Mouse (Mus musculus) large intestine, adult 2 months (tissue): Measurements from ENCODE around the gene Csnk2a1. TPM values are rescaled to one million over a fixed set of nuclear protein-coding genes. Genes with fewer than 3 reads are reported as not detected.
"Not testable (repeated sequence)": the region's sequence is repeated elsewhere in the genome, so short reads cannot be mapped to it uniquely, and the experiment has no call there.

ENCODE experiments used
- DNase-seq: peaks from one replicate; pipeline ENCODE4 v3.0.0-alpha.2; 2012; ENCODE audit warnings: low read depth, low spot score
- WGBS: fragments of 180-500 bp; shearing (Covaris S2); methylation state at CpG from one replicate; pipeline ENCODE4 v1.1.7; 2018; 5-methylcytosine and 5-hydroxymethylcytosine counted together
- polyA plus RNA-seq: library from polyadenylated mRNA; depleted of rRNA; stranded (reverse); fragments of >200 nt; gene quantifications from 2 replicates; pipeline ENCODE4 v1.2.3, GENCODE M21; 2012; rRNA removed

Csnk2a1 gene
- 30.2 and 33.6 TPM in 2 replicates for polyA plus RNA-seq

DNA sequence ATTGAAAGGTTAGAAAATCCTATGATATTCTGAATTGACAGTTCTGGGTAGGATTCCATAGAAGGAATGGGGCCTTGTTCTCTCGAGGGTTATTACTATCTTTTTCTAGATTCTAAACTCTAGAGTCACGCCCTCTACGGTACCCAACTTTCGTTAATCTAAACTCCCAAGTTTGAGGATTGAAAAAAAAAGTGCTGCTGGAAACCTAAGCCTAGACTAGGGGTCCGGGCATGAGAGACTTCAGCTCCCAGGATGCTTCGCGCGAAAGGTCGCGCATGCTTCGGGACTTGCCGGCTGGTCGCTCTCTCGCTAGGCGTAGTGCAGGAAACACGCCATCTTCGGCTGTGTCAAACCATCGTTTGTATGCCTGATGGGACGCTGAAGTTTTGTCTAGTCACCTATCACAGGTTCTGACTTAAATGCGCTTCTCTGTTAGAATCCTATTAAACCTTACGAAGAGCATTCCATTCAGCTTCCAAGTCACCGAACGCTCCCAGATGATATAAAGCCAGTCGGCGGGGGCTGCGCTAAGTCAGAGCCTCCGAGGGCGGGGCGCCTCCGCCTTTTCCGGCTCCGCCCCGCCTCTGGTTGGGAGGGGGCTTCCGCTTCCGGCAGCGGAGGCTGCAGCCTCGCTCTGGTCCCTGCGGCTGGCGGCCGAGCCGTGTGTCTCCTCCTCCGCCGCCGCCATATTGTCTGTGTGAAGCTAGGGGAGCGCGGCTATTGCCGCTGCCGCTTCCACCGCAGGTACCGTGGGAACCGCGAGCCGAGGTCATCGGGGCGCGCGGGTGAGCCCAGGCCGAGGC lies at the start of gene Csnk2a1:
Gene Csnk2a1 (plus strand): TSS at position 592 of the 803 bp plus-strand sequence.
- DNase-seq: peak; percentile 79
- WGBS: under 1% methylated on average over 58 of the region's 58 CpGs

DNA sequence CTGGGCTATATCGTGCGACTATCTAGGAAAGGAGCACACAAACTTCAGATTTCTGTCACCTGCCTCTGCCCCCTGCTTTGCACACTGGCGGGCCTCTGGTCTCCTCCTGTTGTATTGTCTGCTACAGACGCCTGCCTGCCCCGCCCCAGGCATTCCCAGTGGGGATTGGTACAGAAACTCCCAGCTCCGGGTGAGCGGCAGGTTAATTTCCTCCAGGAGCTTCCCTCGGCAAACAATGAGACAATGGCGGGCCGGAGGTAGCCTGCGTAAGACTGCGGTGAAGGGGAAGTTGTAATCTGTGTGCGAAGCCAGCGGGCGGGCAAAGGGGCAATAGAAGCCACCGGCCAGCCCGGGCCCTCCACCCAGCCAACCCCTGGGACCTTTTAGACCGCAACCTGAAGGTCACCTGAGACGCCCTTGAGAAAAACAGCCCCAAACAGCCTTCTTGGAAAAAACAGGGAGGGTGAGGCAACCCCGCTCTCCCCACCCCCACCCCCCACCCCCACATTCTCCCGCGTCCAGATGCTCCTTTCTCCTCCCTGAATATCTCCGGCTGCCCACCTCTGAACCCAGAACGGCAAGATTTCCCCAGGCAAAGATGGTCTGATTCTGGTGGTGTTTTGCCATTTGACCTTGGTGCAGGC lies 49.4 kb upstream of the Csnk2a1 start:
- 14% methylated on average over 23 of the region's 24 CpGs for WGBS
- peak; percentile 22 for DNase-seq

DNA sequence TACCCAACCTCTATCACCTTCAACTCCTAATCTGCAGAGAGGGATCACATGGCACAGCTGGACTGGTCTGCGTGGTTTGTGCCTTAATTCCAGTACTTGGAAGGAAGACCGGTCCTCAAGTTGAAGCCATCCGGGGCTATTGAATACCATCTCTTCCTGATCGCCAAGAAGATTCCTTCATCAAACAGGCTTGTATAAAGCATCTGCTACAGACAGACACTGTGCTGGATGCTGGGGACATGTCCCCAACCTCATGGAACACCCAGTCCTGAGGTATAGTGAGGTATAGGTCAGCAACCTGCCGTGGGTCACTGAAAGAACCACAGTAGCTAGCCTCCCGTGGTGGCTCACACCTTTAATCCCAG lies 48.9 kb upstream of the Csnk2a1 start:
- no peak for DNase-seq
- WGBS: 86% methylated on average over 6 of the region's 6 CpGs

DNA sequence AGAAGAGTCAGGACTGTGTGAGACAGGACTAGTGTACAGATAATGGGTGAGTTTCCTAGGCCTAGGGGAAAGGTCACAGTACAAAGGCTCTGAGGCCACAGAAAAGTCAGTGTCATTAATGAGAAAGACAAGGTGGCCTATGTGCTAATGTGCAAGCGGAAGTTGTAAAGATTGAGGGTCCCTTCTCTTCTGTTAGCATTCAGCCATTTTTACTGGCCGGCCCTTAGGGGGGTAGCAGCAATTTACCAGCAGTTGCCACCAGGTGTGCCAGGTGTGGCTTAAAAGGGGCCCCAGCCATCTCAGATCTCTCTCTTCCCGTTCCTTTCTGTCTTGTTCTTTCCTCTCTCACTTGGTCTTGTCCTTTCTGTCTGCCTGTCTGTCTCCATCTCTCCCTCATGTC lies 48.3 kb upstream of the Csnk2a1 start:
- no peak for DNase-seq
- WGBS: 91% methylated on average over 3 of the region's 3 CpGs

DNA sequence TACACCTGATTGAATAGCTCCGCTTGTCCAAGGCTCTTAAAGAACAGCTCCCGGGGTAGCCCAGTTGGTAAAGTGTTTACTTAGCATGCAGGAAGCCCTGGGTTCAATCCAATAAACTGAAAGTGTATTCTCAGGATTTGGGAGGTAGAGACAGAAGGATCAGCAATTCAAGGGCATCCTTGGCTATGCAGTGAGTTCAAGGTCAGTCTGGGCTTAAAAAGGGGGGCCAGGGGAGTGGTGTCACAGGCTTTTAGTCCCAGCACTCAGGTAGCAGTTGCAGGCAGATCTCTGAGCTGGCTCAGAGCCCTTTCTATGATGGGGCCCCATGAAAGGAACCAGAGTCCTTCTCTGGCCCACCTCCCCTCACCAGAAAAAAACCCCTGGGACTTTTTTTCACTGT lies 47.3 kb upstream of the Csnk2a1 start:
- 53% methylated on average over 2 of the region's 2 CpGs for WGBS
- DNase-seq: no peak

DNA sequence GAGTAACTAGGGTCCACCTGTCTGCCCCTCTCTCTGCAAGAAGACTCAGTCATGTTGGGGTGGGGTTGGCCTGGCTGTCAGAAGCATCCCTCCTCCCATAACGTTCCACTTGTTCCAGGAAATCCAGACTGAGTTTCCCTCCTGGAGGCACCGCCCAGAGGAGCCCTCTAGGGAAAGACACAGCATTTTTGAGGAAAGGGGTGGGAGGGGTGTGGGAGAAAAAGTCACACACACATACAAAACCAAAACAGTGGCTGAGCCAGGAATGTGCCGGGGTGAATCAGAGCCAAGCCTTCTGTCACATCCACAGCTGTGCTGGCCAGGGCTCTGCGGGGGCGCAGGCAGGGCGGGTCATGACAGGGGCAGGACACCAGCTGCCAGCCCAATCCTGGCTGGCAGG lies 46.3 kb upstream of the Csnk2a1 start:
- DNase-seq: no peak
- WGBS: 35% methylated on average over 6 of the region's 6 CpGs

DNA sequence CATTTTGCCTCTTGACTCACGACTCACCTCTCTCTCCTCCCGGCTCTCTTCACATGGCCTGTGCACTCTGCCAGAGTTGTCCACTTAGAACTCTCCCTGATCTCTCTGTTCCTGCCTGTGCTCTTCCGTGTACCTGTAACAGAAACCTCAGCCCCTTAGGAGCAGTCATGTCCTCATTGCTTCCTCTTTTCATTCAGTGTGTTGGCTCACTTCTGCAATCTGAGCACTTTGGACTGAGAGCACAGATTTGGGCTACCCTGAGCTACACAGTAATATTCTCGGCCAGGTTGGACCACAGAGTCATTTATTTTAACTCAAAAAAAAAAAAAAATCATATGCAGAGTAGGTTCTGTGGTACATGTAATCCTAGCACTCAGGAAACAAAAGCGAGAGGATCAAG lies 39.5 kb upstream of the Csnk2a1 start:
- no peak for DNase-seq
- 73% methylated on average over 5 of the region's 5 CpGs for WGBS

DNA sequence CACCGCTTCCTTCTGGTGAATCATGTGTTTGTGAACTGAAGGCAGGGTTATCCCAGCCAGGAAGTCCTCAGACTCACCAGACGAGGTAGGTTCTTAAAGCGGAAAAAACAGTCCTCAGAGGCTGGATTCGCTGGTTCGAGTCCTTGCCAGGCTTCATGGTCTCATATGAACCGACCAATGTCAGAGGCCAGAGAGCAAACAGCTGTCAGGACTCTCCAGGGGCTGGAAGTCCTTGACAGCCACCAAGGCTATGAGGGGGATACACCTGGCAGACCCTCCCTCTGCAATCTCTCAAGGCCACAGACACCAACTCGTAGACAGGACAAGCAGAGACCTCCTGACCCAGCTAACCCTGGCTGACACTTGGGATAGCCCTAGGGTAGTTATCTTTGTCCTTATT lies 37.4 kb upstream of the Csnk2a1 start:
- no peak for DNase-seq
- 42% methylated on average over 7 of the region's 7 CpGs for WGBS

DNA sequence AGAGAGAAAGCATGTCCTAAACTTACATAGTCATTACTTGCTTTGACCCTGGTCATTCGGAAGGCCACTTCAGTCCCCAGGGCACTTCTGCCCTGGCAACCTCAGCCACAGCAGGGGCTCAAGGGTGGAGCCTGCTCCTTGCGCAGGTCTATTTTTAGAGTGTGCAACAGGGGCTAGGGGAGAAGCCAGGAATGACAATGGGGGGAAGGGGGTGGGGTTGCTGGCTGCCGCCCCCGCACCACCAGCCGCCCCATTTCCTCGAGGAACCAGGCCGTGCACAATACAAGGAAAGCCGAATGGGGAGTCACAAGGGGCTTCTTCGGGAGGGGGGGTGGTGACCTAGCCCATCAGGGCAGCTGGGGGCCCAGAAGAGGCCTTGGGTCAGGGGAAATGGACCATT lies 37.0 kb upstream of the Csnk2a1 start:
- WGBS: 74% methylated on average over 9 of the region's 9 CpGs
- no peak for DNase-seq

DNA sequence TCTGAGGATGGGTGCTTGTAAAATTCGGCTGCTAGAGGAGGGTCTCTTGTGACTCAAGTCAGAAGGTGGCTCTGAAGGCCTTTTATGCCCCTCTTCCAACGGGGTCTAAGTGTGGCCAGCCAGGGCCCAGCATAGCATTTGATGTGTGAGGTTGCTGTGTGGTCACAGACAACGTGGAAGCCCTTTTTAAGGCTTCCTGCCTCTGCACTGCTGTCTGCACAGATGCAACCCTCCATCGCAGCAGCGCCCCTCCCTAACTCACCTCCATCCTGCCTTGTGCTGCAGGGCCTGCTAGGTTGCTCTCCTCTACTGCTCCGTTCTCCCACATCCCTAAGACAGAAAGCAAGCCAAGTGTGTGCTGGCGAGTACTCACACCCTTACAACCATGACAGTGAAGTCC lies 36.5 kb upstream of the Csnk2a1 start:
- no peak for DNase-seq
- WGBS: 66% methylated on average over 7 of the region's 7 CpGs

DNA sequence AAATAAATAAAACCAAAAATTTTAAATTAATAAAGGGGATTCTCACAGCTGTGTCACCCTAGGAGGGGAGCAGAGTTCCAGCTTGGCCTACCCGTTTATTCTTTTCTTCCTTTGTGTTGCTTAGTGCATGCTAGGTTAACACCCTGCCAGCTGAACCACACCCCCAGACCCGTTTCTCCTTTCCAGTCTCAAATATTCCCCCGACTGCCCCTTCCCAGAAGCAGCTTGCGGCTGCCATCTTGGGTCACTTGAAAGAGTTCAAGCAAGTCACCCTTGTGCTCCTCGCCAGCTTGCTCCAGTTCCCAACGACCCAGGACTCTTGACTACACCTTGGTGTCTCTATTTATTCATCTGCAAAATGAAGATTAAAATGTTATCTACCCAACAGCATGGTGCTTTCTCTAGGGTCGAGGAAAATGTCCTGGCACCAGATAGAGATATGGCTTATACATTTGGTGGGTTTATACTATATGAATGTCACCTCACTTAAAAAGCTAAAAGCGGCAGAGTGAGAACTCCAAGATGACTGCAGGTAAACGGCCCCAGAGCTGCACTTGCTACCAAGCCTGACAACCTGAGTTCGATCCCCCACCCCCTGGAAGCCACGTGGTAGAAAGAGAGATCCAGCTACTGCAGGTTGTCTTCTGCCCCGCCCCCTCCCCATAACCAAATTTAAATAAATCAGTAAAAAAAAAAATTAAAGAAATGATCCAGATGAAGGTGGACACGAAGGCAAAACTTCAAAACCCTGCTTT lies 33.9 kb upstream of the Csnk2a1 start:
- WGBS: 73% methylated on average over 13 of the region's 13 CpGs
- no peak for DNase-seq

DNA sequence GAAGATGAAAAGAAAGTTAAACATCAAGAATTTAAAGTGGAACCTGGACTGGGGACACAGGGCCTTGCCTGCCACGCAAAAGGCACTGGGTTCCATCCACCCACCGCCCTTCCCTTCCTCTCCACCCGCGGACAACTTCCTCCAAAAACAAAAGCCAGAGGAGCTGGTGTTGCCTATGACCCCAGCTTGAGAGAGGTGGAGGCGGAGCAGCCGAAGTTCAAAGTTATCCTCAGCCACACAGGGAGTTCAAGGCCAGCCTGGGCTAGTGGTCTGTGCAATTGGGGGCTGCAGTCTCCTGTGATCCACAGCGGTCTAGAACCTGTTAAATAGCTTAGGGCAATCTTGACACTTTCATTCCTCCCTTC lies 33.3 kb upstream of the Csnk2a1 start:
- DNase-seq: no peak
- whole genome bisulfite sequencing: 64% methylated on average over 7 of the region's 7 CpGs

DNA sequence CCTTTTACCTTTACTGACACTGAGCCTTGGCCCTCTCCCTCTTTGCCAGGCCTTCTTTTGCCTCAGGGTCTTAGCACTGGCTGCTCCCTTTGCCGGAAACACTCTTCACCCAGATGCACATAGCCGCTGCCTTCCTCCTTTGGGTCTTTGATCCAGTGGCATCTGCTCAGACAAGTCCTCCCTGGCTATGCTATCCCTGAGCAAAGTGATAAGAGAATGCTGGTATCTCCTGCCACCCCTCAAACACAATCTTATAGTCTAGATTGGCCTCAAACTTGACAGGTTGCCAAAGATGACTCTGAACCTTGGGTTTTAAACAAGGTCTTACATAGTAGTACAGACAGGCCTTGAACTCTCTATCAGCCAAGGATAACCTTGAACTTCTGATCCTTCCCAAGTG lies 32.1 kb upstream of the Csnk2a1 start:
- 96% methylated on average over 2 of the region's 2 CpGs for WGBS
- DNase-seq: no peak

DNA sequence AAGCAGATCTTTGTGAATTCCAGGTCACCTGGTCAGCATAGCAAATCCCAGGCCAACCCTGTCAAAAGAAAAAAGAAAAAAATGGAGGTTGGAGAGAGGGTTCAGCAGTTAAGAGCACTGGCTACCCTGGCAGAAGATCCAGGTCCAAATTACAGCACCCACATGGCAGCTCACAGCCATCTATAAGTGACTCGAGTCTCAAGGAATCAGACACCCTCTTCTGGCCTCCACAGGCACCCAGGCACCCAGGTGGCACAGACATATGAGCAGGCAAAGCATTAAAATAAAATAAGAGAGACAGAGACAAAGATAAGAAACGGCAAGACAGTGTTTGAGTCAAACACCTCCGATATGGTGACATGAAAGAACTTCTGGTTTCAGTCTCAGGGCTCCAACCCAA lies 29.7 kb upstream of the Csnk2a1 start:
- 25% methylated on average over 3 of the region's 3 CpGs for WGBS
- DNase-seq: no peak

DNA sequence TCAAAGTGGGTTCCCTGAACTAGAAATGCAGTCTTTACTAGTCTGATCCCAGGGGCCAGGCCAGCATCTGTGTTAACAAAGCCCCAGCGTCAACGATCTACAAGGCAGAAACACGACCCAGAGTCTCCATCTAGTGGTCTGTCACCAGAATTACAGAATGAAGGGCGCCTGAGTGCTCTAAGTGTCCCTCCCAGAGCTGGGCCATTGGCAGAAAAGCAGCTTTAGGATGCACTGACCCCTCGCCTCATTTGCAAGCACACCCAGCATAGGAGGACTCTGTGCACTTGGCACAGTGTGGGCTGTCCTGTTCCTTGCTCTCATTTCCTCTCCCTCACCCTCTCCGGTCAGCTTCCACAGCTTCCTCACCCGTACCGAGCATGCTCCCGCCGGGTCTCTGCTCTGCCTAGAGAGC lies 29.3 kb upstream of the Csnk2a1 start:
- peak; percentile 50 for DNase-seq
- WGBS: 47% methylated on average over 10 of the region's 10 CpGs

DNA sequence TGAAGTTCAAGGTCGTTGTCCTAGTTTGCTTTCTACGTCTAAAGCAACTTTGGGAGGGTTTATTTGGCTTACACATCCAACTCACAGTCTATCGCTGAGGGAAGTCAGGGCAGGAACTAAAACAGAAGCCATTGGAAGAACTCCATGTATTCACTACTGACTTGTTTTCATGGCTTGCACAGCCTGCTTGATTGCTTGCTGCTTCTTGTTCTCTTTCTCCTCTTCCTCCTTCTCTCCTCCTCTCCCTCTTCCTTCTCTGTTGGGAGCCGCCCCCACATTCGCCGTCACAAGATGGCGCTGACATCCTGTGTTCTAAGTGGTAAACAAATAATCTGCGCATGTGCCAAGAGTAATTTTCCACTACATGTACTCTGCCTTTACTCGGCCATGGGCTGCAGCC lies 20.5 kb upstream of the Csnk2a1 start:
- WGBS: 81% methylated on average over 7 of the region's 9 CpGs

DNA sequence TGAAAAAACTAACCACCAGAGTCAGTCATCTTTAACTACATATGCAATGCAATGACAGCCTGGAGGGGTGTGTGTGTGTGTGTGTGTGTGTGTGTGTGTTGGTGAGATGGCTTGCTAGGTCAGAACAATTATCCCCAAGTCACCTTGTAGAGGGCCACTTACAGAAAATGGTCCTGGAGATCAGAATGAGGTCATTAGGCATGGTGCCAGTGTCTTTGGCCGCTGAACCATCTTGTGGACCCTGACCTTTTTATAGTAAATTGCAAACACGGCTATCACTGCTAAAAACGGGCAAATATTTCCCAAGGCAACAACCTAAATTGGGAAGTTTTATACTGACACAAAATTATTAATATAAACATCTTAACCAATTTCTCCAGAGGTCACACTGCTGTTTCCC lies 14.8 kb upstream of the Csnk2a1 start:
- 39% methylated on average over 3 of the region's 3 CpGs for WGBS
- no peak for DNase-seq

More for the DNA sequence above, 20.5 kb upstream of the Csnk2a1 start:
- not testable (repeated sequence) for DNase-seq

DNA sequence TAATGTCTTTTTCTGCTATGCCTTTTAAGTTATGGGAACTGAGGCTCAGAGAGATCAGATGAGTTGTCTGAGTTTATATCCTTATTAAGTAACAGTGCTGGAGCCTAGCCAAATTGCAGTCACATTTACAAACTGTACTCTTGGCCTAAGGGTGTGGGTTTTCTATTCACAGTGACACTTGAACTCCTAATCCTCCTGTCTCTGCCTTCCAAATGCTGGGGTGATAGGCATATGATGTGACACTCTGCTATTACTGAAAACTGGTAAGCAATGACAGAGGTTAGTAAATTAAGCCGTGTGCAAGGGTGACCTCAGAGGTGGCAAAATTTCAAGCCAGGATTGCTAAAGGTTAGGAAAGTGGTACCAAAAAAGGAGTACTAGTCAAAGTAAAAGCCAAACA lies 9.7 kb upstream of the Csnk2a1 start:
- DNase-seq: peak; percentile 51
- 45% methylated on average over 1 of the region's 1 CpGs for WGBS

DNA sequence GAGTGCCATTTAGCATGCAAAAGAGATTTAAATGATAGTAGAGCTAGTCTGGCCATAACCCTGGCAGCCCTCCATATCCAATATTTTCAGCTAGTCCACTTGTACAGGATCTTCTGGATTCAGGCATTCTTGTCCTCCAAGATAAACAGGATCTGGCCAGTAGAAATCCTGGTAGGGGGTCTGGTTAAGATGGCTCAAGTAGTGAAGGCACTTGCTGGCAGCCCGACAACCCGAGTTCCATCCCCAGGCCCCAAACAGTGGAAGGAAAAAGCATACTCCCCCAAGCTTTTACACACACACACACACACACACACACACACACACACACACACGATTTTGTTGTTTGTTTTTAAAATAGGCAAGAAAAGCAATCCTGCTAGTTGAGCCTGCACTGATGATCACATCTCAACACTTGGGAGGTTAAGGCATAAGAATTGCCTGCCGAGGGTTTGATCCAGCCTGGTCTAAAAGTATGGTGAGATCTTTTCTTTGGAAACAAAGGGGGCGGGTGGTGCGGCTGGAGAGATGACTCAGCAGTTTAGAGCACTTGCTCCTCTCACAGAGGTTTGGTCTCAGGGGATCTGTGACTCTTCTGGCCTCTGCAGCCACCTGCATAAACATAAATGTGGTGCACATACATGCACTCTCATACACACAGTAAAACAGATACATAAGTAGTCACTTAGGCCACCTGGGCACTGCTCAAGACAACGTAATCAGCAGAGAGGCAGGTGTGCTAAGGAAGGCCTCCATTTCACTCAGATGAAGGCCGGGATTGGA lies 2.9 kb upstream of the Csnk2a1 start:
- 76% methylated on average over 8 of the region's 8 CpGs for WGBS
- no peak for DNase-seq

DNA sequence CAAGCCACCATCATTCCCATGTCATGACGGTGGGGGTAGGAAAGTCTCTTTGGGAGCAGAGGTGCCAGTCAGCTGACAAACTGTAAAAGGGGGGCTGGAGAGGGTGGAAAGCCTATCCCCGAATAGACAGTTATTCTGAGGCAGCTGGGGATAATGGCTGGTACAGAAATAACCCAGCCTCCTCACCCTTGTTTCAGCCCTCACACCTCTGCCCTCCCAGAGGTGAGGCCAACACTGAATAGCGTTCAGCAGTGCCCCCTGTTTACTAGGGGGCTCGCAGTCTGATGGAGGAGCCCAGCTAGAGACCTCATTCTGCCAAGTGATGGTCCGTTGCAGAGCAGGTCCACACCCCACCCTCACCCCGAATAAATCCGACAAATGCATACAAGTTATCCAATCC lies 1.1 kb upstream of the Csnk2a1 start:
- DNase-seq: no peak
- WGBS: 81% methylated on average over 7 of the region's 7 CpGs
